Mouse (Mus musculus): ENCODE data around the gene Tagap. TPM values are rescaled to one million over a fixed set of nuclear protein-coding genes. Genes with fewer than 3 reads are reported as not detected.

Tagap gene
- polyA plus RNA-seq (2016; fragmentation: Nextera tagmentation; extraction: Ambion mirVana), result 0.34 and 0.44 TPM in 2 replicates

- DNase-seq (ENCODE audit: low spot score), result no peak
- 77% methylated on average over 13 of the region's 13 CpGs for WGBS
- H3K9me3 ChIP-seq (replicated peaks), result no peaks in the 10 kb centered on the region
- no peaks in the 10 kb centered on the region for H3K36me3 ChIP-seq
- H3K4me1 ChIP-seq, result no peaks in the 10 kb centered on the region
- no peak within 1 kb of the TSS for H3K4me3 ChIP-seq
- no peak within 1 kb of the TSS for H3K27ac ChIP-seq (replicated peaks)
- H3K27me3 ChIP-seq (ENCODE audit: low read depth, poor library complexity, severe bottlenecking), result no peaks in the 10 kb centered on the region
These were observed at the start of gene Tagap for GRCm38 (mm10) chr17:7925413-7926160. Gene Tagap (plus strand): TSS chr17:7926000.

GRCm38 (mm10) chr17:7876541-7876940, 49.3 kb upstream of the Tagap start:
- Histone ChIP-seq H3K4me1 (peaks cover 16% of the 10 kb centered on the region), H3K36me3 (no peaks in the 10 kb centered on the region), H3K4me3 (no peak overlapping the region), H3K9me3 (replicated peaks) (no peaks in the 10 kb centered on the region), H3K27ac (replicated peaks) (no peak overlapping the region), H3K27me3 (ENCODE audit: low read depth, poor library complexity, severe bottlenecking) (no peaks in the 10 kb centered on the region)
- DNase-seq (ENCODE audit: low spot score), result no peak
- 94% methylated on average over 13 of the region's 13 CpGs for WGBS

GRCm38 (mm10) chr17:7877191-7877764, 48.5 kb upstream of the Tagap start:
- peaks cover 16% of the 10 kb centered on the region for H3K4me1 ChIP-seq
- no peaks in the 10 kb centered on the region for H3K9me3 ChIP-seq (replicated peaks)
- 68% methylated on average over 7 of the region's 7 CpGs for WGBS
- no peak overlapping the region for H3K4me3 ChIP-seq
- no peak for DNase-seq (ENCODE audit: low spot score)
- H3K36me3 ChIP-seq, result no peaks in the 10 kb centered on the region
- no peaks in the 10 kb centered on the region for H3K27me3 ChIP-seq (ENCODE audit: low read depth, poor library complexity, severe bottlenecking)
- no peak overlapping the region for H3K27ac ChIP-seq (replicated peaks)

- 69% methylated on average over 2 of the region's 2 CpGs for WGBS
- H3K27me3 ChIP-seq (ENCODE audit: low read depth, poor library complexity, severe bottlenecking), result no peaks in the 10 kb centered on the region
- H3K9me3 ChIP-seq (replicated peaks), result no peaks in the 10 kb centered on the region
- DNase-seq (ENCODE audit: low spot score), result no peak
- no peak overlapping the region for H3K4me3 ChIP-seq
- no peaks in the 10 kb centered on the region for H3K36me3 ChIP-seq
- no peak overlapping the region for H3K27ac ChIP-seq (replicated peaks)
- H3K4me1 ChIP-seq, result peaks cover 16% of the 10 kb centered on the region
These were observed 47.9 kb upstream of the Tagap start for GRCm38 (mm10) chr17:7877878-7878277.

GRCm38 (mm10) chr17:7879529-7879928, 46.3 kb upstream of the Tagap start:
- DNase-seq (ENCODE audit: low spot score), result no peak
- no peaks in the 10 kb centered on the region for H3K27me3 ChIP-seq (ENCODE audit: low read depth, poor library complexity, severe bottlenecking)
- H3K9me3 ChIP-seq (replicated peaks), result no peaks in the 10 kb centered on the region
- 83% methylated on average over 4 of the region's 4 CpGs for WGBS
- no peaks in the 10 kb centered on the region for H3K36me3 ChIP-seq
- no peak overlapping the region for H3K4me3 ChIP-seq
- H3K4me1 ChIP-seq, result peaks cover 16% of the 10 kb centered on the region
- H3K27ac ChIP-seq (replicated peaks), result no peak overlapping the region

- no peak overlapping the region for H3K4me3 ChIP-seq
- H3K27ac ChIP-seq (replicated peaks), result no peak overlapping the region
- DNase-seq (ENCODE audit: low spot score), result no peak
- no peaks in the 10 kb centered on the region for H3K9me3 ChIP-seq (replicated peaks)
- no peaks in the 10 kb centered on the region for H3K36me3 ChIP-seq
- WGBS, result 90% methylated on average over 11 of the region's 11 CpGs
- H3K4me1 ChIP-seq, result no peaks in the 10 kb centered on the region
- H3K27me3 ChIP-seq (ENCODE audit: low read depth, poor library complexity, severe bottlenecking), result no peaks in the 10 kb centered on the region
These were observed 42.7 kb upstream of the Tagap start for GRCm38 (mm10) chr17:7883126-7883525.

- Histone ChIP-seq H3K27me3 (ENCODE audit: low read depth, poor library complexity, severe bottlenecking) (no peaks in the 10 kb centered on the region), H3K4me3 (no peak overlapping the region), H3K9me3 (replicated peaks) (no peaks in the 10 kb centered on the region), H3K27ac (replicated peaks) (no peak overlapping the region), H3K36me3 (no peaks in the 10 kb centered on the region), H3K4me1 (no peaks in the 10 kb centered on the region)
- WGBS, result 90% methylated on average over 10 of the region's 10 CpGs
- no peak for DNase-seq (ENCODE audit: low spot score)
These were observed 41.2 kb upstream of the Tagap start for GRCm38 (mm10) chr17:7884606-7885005.

GRCm38 (mm10) chr17:7887071-7887815, 38.6 kb upstream of the Tagap start:
- Histone ChIP-seq H3K27ac (replicated peaks) (no peak overlapping the region), H3K9me3 (replicated peaks) (no peaks in the 10 kb centered on the region), H3K36me3 (no peaks in the 10 kb centered on the region), H3K4me1 (peaks cover 6% of the 10 kb centered on the region), H3K4me3 (no peak overlapping the region), H3K27me3 (ENCODE audit: low read depth, poor library complexity, severe bottlenecking) (no peaks in the 10 kb centered on the region)
- 92% methylated on average over 20 of the region's 20 CpGs for WGBS
- no peak for DNase-seq (ENCODE audit: low spot score)

- Histone ChIP-seq H3K36me3 (no peaks in the 10 kb centered on the region), H3K9me3 (replicated peaks) (no peaks in the 10 kb centered on the region), H3K27me3 (ENCODE audit: low read depth, poor library complexity, severe bottlenecking) (no peaks in the 10 kb centered on the region), H3K4me3 (no peak overlapping the region), H3K27ac (replicated peaks) (no peak overlapping the region), H3K4me1 (peaks cover 6% of the 10 kb centered on the region)
- DNase-seq (ENCODE audit: low spot score), result no peak
- 89% methylated on average over 6 of the region's 6 CpGs for WGBS
These were observed 37.5 kb upstream of the Tagap start for GRCm38 (mm10) chr17:7888291-7888690.

GRCm38 (mm10) chr17:7889026-7889425, 36.8 kb upstream of the Tagap start:
- 89% methylated on average over 9 of the region's 9 CpGs for WGBS
- Histone ChIP-seq H3K9me3 (replicated peaks) (no peaks in the 10 kb centered on the region), H3K27me3 (ENCODE audit: low read depth, poor library complexity, severe bottlenecking) (no peaks in the 10 kb centered on the region), H3K4me1 (peaks cover 6% of the 10 kb centered on the region), H3K4me3 (no peak overlapping the region), H3K27ac (replicated peaks) (no peak overlapping the region), H3K36me3 (no peaks in the 10 kb centered on the region)
- DNase-seq (ENCODE audit: low spot score), result no peak

- 88% methylated on average over 8 of the region's 8 CpGs for WGBS
- Histone ChIP-seq H3K4me3 (no peak overlapping the region), H3K27ac (replicated peaks) (no peak overlapping the region), H3K27me3 (ENCODE audit: low read depth, poor library complexity, severe bottlenecking) (no peaks in the 10 kb centered on the region), H3K36me3 (no peaks in the 10 kb centered on the region), H3K9me3 (replicated peaks) (no peaks in the 10 kb centered on the region), H3K4me1 (peaks cover 13% of the 10 kb centered on the region)
- no peak for DNase-seq (ENCODE audit: low spot score)
These were observed 33.1 kb upstream of the Tagap start for GRCm38 (mm10) chr17:7892676-7893075.

GRCm38 (mm10) chr17:7894094-7894493, 31.7 kb upstream of the Tagap start:
- no peak for DNase-seq (ENCODE audit: low spot score)
- peaks cover 13% of the 10 kb centered on the region for H3K4me1 ChIP-seq
- H3K9me3 ChIP-seq (replicated peaks), result no peaks in the 10 kb centered on the region
- no peaks in the 10 kb centered on the region for H3K27me3 ChIP-seq (ENCODE audit: low read depth, poor library complexity, severe bottlenecking)
- no peak overlapping the region for H3K4me3 ChIP-seq
- no peaks in the 10 kb centered on the region for H3K36me3 ChIP-seq
- H3K27ac ChIP-seq (replicated peaks), result no peak overlapping the region
- WGBS, result 88% methylated on average over 3 of the region's 3 CpGs
